ENCODE assay signal across 8 mouse cellular contexts in genomic region chr4:149701426-149702209, GRCm38 (mm10). TPM values are rescaled to one million over a fixed set of nuclear protein-coding genes. Genes with fewer than 3 reads are reported as not detected.
A peak's percentile ranks its signal among the peaks of the same experiment; 100 is the strongest.
DNase-seq lines count a peak whose midpoint lies in the region; ATAC-seq and TF ChIP-seq lines count a peak whose summit lies in the region.

No protein-coding gene starts in this region.

- no peak for TF ChIP-seq POLR2A in brain, embryonic 14.5 days (IDR thresholded peaks at IDR 0.05; ENCODE audit: borderline replicate concordance, extremely low read depth, insufficient read depth, insufficient read length, poor library complexity, severe bottlenecking)

- ATAC-seq in megakaryocyte progenitor cell, adult 5-6 weeks (replicated peaks; ENCODE audit: poor library complexity), result peak; percentile 35
- no peak for ATAC-seq in erythroid progenitor cell, adult 5-6 weeks (replicated peaks; ENCODE audit: low FRiP score, poor library complexity, severe bottlenecking)

- peak; percentile 44 for DNase-seq in kidney, adult 9 months
- DNase-seq in kidney, adult 11 months, result no peak
- peak; percentile 47 for DNase-seq in brain, embryonic 14.5 days (ENCODE audit: low read depth)
- DNase-seq in kidney, postnatal 14 days, result peak; percentile 38
- no peak for DNase-seq in cerebellum, adult 11 months
- DNase-seq in layer of hippocampus, adult 18-20 months (ENCODE audit: low spot score in 2 of 2), result no peak

- no peak for TF ChIP-seq CTCF in brain, embryonic 14.5 days (IDR thresholded peaks at IDR 0.05; ENCODE audit: borderline replicate concordance, extremely low read depth, insufficient read depth, insufficient read length)

RNA-seq across cellular contexts. Expression of gene Pik3cd, which starts 0.8 kb away (rescaled TPM):
- polyA plus RNA-seq in brain, embryonic 14.5 days (2012; rRNA removed), result 14.5 and 22.4 TPM in 2 replicates
- 32.2 and 33.0 TPM in 2 replicates for total RNA-seq in megakaryocyte progenitor cell, adult 5-6 weeks (2015)
- 59.5 and 66.5 TPM in 2 replicates for total RNA-seq in megakaryocyte progenitor cell, adult 5-6 weeks (2017)
- 5.9 and 8.6 TPM in 2 replicates for total RNA-seq in erythroid progenitor cell, adult 5-6 weeks (2015; ENCODE audit: low replicate concordance)
- 7.8 and 16.3 TPM in 2 replicates for total RNA-seq in erythroid progenitor cell, adult 5-6 weeks (2017; ENCODE audit: low replicate concordance)
- total RNA-seq in layer of hippocampus, adult 18-20 months (2021), result 10 to 100 TPM; 21.4 to 26.3 TPM

RNA-seq across cellular contexts. Expression of gene Tmem201, which starts 36.2 kb away (rescaled TPM):
- polyA plus RNA-seq in brain, embryonic 14.5 days (2012; rRNA removed), result 67.6 and 74.0 TPM in 2 replicates
- 10.9 and 12.4 TPM in 2 replicates for total RNA-seq in megakaryocyte progenitor cell, adult 5-6 weeks (2015)
- total RNA-seq in megakaryocyte progenitor cell, adult 5-6 weeks (2017), result 8.5 and 8.8 TPM in 2 replicates
- 1.8 and 2.5 TPM in 2 replicates for total RNA-seq in erythroid progenitor cell, adult 5-6 weeks (2015; ENCODE audit: low replicate concordance)
- total RNA-seq in erythroid progenitor cell, adult 5-6 weeks (2017; ENCODE audit: low replicate concordance), result 0.53 and 1.7 TPM in 2 replicates
- 10 to 100 TPM; 68.1 to 73.2 TPM for total RNA-seq in layer of hippocampus, adult 18-20 months (2021)

Comparison
In these comparisons a context has a peak if more than half of its experiments do, and no peak if none do; other contexts are left out.
1. DNase-seq: peak in kidney, adult 9 months (single experiment), brain, embryonic 14.5 days (single experiment) and kidney, postnatal 14 days (single experiment); none in kidney, adult 11 months (single experiment), cerebellum, adult 11 months (single experiment) and layer of hippocampus, adult 18-20 months (0 of 2).
2. RNA of gene Tmem201, which starts 36.2 kb away (total RNA-seq): 68.1 to 73.2 TPM in layer of hippocampus, adult 18-20 months; 8.5 to 12.4 TPM in megakaryocyte progenitor cell, adult 5-6 weeks and 0.53 to 2.5 TPM in erythroid progenitor cell, adult 5-6 weeks; every median in the first group is over 4 times any median in the second.